Mouse (Mus musculus): ENCODE results near the gene Cdc26.

DNA sequence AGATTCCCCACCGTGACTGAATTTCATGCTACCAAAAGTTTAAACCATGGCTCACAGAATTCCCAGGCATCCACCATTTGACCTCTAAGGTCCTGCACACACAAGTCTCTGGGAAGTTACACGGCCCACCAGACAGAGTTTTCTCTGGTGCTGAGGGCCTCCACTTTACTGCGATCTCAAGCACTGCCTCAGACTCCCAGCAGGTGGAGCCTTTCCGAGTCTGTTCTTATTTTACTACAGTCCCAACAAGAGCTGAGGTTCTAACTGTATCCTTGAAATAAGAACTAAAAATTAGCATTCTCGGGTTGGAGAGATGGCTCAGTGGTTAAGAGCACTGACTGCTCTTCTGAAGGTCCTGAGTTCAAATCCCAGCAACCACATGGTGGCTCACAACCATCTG is 46.6 kb upstream of the Cdc26 start:
- peak; percentile 61 for TF ChIP-seq CTCF (conservative IDR thresholded peaks at IDR 0.05; ENCODE audit: insufficient read depth, insufficient read length, low read depth, low read length)
- TF ChIP-seq POLR2A (IDR thresholded peaks at IDR 0.05; ENCODE audit: low read depth, low read length): no peak

Data from kidney, adult 2 months (tissue).